ENCODE assay signal across 9 mouse cellular contexts in genomic region chr9:27287419-27287818, GRCm38 (mm10). TPM values are rescaled to one million over a fixed set of nuclear protein-coding genes. Genes with fewer than 3 reads are reported as not detected.
A peak's percentile ranks its signal among the peaks of the same experiment; 100 is the strongest.
DNase-seq lines count a peak whose midpoint lies in the region; ATAC-seq lines count a peak whose summit lies in the region.
"Had no signal": no experiment of that assay in that cellular context is flagged by ENCODE, and none has a peak within 500 bp of the region (broad histone marks: within the 10 kb centered on the region; RNA-seq: fewer than 3 reads in every experiment).

No protein-coding gene starts in this region.

- DNase-seq in heart, postnatal 4 days: peak; percentile 62
- DNase-seq in right cerebral cortex, postnatal 10 days (ENCODE audit: low spot score in 2 of 2): peak; percentile 52 to 72
- no peak for DNase-seq in right cerebral cortex, adult 2 months (ENCODE audit: low spot score in 2 of 2)
- DNase-seq in cerebellum, adult 11 months: peak; percentile 64
- peak; percentile 41 for DNase-seq in kidney, adult 9 months
- DNase-seq in B cell, adult 2 months: no peak
- DNase-seq in yolk sac, embryonic 10.5 days (ENCODE audit: low spot score): no peak

- peaks cover 3% of the 10 kb centered on the region; the same call in 1 of the 2 replicates for H3K27me3 ChIP-seq in heart, embryonic 11.5 days (ENCODE audit: control insufficient read depth, insufficient read depth, low read length)

- no peak for ATAC-seq in heart, embryonic 11.5 days (replicated peaks; ENCODE audit: insufficient number of reproducible peaks, low FRiP score, low TSS enrichment)

- no peak overlapping the region for H3K4me2 ChIP-seq in heart, embryonic 11.5 days

- H3K9me3 ChIP-seq in heart, embryonic 11.5 days (replicated peaks; ENCODE audit: control insufficient read depth, low read length): no peaks in the 10 kb centered on the region
- H3K9me3 ChIP-seq: megakaryocyte, embryonic 14.5 days had no signal

- H3K4me3 ChIP-seq in heart, embryonic 11.5 days (ENCODE audit: low read depth, low read length): no peak overlapping the region
- H3K4me3 ChIP-seq: megakaryocyte, embryonic 14.5 days had no signal

- no peak overlapping the region for H3K27ac ChIP-seq in heart, embryonic 11.5 days (ENCODE audit: low read depth, low read length)

- no peak overlapping the region for H3K9ac ChIP-seq in heart, embryonic 11.5 days (ENCODE audit: low read depth, low read length)

- no peaks in the 10 kb centered on the region for H3K36me3 ChIP-seq in heart, embryonic 11.5 days (ENCODE audit: control insufficient read depth, insufficient read depth, low read length)

- peaks cover 15% of the 10 kb centered on the region for H3K4me1 ChIP-seq in heart, embryonic 11.5 days (ENCODE audit: control insufficient read depth, insufficient read depth, low read length)
- H3K4me1 ChIP-seq: megakaryocyte, embryonic 14.5 days had no signal

- 37% methylated on average over 5 of the region's 5 CpGs for WGBS in heart, embryonic 11.5 days (ENCODE audit: insufficient replicate concordance)

RNA-seq across cellular contexts. Expression of gene Igsf9b, which starts 11.6 kb away (rescaled TPM):
- total RNA-seq in heart, postnatal 4 days (2021): 10 to 100 TPM; 15.9 to 19.4 TPM
- 1.7 and 2.8 TPM in 2 replicates for polyA plus RNA-seq in heart, embryonic 11.5 days (2014; fragmentation: Nextera tagmentation; extraction: Ambion mirVana)

Comparison
In these comparisons a context has a peak if more than half of its experiments do, and no peak if none do; other contexts are left out.
1. DNase-seq: peak in heart, postnatal 4 days (single experiment), right cerebral cortex, postnatal 10 days (2 of 2), cerebellum, adult 11 months (single experiment) and kidney, adult 9 months (single experiment); none in right cerebral cortex, adult 2 months (0 of 2), B cell, adult 2 months (0 of 2) and yolk sac, embryonic 10.5 days (single experiment).